Mouse (Mus musculus): Measurements from ENCODE around the gene Vdr.

The Vdr gene

DNA sequence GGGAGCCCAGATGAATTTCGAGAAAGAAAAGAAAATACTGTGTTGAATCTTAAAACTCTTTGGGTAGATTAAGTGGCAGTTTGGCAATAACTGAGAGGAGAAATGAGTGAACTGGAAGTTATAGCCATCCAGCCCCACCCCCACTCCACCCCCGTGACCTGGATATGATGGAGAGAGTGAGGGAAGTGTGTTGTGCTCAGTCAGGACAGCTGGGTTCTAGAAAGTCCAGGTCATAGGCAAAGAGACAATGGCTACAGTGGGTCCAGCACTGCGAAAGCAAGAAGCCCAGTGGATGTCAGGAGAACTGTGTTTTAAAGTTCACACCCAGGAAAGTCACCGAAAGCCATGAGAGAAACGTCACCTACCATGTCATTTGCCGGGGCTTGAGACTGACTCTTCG is 8.8 kb upstream of the Vdr start:
- no peak for DNase-seq

DNA sequence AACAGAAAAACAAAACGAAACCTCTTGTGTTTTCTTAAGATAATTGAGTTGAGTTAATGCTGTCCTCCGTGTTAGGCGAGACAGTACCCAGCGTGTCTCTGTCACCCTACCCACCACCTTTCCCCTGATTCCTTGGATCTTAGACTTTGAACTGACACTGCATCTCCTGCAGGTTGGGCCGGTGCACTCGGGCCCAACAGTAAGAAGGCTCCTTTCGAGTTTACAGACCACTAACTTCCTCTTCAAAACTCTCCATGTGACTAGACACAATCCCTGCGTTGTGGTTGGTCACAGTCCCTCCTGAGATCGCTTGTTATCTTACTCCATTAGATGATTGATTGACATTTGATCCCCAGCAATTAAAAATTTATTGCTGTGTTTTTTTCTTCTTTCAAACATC is 7.6 kb upstream of the Vdr start:
- no peak for DNase-seq

DNA sequence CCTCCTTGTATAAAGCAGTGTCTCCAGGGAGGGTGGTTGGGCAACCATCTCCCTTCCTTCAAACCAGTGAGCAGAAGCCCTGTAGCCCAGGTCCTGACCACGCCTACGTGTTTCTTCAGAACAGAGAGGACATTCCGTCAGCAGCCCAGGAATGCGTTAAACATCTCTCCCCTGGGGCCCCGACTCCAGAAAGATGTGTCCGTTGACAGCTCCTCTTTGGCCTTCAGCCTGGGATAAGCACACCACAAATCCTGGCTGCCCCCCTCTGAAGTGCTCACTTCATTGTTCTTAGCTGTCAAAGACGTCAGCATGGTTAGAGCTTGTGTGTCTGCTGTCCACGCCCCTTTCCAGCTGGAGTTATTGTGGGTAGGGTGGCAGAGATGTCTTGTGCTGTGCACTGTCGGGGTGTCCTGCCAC is 3.9 kb upstream of the Vdr start:
- DNase-seq: no peak

DNA sequence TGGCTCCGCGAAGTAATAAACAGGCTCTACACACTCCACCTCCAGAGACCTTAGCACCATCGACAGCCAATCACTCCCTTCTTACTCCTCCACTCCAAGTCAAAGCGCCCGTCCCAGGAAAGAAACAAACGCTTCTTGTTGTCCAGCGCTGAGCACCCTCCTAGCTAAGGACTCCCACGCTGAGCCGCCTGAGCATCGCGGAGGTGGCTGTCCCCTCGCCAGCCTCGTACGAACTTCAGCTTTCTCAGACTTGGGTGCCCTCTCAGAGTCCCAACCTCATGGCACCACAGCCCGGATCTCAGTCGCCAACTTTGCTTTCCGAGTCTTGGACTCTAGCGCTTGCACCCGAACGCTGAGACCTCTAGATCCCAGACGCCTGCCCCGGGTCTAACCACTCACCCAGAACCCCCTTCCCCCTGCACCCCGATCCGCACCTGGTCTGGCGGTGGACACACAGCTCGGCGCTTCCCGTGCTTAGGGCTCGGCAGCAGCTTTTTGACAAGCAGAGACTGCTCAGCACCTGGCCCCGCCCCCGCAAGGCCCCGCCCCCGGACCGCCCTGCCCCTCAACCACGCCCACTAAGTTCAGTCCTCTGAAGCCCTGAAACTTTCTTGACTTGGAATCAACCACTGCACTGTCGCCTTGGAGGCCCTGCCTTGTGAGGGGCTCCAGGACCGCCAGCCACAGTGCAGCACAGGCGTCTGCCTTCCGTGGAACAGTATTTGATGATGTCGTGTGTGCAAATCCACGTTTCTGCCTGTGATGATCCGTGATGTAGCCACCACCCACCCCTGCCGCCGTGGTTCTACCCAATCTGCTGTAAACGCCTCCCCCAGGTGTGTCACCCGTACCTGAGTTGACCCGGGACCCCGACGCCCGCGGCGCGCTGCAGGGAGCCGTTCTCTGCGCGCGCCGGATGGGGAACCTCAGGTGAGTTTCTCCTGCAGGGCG is 2.4 kb downstream of the Vdr start:
- peak; percentile 58 to 64 for DNase-seq

DNA sequence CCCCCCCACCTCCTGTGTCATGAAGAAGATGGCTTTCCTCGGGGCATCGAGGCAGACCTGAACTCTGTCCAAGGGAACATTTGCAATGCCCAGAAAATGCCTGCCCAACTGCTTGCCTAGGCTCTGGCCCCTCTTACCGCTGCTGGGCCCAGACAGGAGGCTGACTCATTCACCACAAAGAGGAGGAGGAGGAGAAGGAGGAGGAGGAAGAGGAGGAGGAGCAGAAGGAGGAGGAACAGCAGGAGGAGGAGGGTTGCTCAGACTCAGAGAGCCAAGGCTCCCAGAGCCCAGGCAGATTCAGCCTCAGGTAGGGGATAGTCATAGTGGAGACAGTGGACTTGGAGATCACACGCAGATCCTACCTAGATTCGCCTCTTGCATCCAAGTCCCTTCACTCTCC is 3.2 kb downstream of the Vdr start:
- no peak for DNase-seq

DNA sequence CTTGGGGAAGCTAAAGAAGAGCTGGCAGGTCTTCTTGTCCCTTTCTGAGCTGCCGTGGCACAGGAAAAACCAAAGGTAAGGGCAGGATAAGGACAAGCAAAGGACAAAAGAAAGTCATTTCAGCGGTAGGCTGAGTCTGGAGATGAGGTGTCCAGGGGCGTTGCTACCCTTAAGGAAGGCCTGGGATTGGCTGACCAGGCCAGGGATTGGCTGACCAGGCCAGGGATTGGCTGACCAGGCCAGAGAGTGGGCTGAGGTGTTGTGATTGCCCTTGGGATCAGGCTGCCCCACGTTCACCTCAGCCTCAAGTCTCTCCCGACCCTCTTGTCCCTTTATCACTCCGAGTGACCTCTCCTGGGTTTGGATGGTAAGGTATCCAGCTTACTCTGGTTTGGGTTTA is 5.1 kb downstream of the Vdr start:
- no peak for DNase-seq

DNA sequence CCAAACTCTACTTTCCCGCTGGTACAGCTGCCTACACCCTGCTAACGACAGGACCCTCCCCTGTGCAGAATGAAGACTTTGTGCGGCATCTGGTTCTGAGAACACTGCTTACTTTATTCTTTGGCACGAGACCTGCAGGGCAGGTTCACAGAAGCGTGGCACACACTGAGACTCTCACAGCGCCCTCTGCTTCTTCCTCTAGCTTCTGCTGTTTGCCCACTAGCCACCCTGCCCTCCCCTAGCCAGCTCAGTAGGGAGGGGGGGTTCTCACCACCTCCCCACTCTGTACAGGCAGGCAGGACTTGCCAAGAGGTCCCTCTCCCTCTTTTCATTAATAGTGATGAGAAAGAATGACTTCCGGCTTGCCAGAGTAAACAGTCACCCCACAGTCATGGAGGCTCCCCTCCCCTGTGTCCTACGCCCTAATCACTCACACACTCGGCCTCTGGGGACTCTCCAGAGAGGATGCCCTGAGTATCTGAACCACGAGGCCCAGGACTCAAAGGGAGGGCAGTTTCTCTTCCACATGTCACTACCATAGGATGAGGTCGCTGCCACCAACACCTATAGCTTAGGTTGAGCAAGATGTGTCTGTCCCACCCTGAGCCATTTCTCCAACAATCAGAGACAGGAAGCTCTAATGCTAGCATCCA is 6.0 kb downstream of the Vdr start:
- no peak for DNase-seq

DNA sequence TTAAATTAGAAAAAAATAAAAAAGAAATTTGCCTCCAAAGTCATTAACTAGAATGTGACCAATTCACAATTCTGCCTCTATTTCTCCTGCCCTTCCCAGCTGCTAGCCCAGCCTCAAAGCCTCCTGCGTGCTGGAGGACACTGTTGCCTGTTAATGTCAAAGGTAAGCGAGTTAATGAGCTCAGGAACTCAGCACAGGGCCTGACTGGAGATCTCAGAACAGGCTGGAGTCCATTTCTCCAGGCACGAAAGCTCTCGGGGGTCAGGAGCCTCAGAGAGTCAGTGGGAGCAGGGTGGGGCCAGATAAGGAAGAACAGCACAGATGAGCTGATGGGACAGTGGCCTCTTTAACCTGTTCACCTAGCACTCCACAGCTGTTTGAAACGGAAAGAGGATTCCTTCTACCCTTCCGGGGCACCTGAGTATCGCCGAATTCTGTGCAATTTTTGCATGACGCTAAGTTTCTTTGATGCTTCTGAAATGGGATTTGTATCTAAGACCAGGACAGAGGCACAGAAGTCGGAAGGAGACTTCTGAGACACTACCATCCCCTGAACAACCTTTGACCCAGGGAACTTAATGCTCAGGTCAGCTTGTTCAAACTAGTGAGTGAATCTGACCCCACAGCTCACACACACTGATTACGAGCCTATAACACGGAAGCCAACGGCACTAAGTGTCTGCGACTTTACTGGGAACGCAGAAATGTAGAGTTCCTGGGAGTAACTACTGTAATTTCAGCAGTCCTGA is 7.0 kb downstream of the Vdr start:
- DNase-seq: no peak

DNA sequence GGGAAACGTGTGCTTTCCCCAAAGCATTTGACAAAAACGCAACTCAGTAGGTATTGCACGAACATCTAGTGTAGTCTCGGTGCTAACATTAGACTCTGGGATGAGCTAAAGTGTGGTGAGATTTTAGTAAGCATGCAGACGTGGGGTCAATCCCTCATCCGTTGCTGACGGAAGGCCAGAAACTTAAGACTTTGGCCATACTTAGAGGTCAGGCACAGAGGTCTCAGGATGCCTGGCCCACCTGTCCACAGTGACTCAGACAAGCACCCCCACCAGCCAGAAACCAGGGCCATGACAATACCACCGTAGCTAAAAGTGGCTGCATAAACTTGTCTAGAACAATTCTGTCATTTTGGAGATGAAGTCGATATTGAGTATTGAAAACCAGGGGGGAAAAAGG is 9.4 kb downstream of the Vdr start:
- no peak for DNase-seq

DNA sequence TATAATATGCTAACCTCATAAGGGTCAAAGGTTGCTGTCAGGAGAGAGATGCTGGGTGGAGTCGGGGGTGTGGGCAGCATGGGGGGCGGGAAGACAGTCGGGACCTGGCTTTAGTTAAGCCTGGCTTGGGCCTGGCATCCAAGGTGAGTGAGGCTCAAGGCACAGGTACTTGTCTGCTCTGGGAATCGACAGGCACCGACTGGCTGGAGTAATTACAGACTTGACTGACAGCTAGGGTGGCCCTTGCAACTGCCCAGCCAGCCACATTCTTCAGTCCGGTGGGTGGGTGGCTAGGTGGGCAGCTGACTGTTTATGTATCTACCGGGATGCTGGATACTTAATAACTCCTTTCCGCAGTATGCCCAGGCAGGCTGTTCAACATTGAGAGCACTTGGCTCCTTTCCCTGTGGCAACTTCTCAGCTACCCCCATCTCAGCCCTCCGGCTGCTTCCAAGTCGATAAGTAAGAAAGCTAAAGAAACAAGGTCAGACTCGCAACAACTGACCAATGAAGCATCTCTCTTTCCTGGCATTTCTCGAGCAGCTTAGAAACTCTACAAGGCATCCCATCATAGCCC is 10.0 kb downstream of the Vdr start:
- DNase-seq: no peak

DNA sequence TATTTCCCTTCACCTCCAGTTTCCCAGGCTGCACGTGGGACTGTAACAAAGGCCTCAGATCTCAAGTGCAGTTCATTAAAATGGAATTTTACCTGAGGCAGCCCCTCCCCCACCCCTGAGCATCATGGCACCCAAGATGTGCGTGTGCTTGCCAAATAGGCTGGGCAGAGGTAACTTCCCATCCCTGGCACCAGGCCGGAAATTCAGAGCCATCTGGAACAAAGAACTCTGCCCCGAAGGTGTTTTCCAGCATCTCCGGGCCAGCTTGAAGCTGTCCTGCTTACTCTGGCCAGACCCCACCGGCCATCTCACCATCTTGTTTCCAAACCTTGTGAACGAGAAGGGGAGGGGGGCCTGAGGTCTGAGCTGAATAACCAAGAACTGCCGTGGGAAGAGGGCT is 10.7 kb downstream of the Vdr start:
- DNase-seq: no peak

DNA sequence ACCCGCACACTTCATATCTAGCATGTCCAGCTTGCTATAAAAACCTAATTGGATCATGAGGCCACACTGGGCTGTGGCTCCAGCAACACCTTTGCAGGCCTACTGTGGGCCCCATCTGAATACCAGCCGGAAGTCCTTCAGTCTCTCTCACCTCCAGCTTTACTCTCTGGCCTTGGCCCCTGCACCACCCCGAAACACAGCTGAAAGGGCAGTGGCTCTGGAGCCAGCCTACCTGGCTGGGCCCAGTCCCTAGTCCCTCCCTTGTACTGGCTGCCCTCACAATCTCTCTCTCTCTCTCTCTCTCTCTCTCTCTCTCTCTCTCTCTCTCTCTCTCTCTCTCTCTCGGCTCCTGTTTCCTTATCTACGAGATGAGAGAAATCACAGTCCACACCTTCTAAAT is 11.6 kb downstream of the Vdr start:
- no peak for DNase-seq

DNA sequence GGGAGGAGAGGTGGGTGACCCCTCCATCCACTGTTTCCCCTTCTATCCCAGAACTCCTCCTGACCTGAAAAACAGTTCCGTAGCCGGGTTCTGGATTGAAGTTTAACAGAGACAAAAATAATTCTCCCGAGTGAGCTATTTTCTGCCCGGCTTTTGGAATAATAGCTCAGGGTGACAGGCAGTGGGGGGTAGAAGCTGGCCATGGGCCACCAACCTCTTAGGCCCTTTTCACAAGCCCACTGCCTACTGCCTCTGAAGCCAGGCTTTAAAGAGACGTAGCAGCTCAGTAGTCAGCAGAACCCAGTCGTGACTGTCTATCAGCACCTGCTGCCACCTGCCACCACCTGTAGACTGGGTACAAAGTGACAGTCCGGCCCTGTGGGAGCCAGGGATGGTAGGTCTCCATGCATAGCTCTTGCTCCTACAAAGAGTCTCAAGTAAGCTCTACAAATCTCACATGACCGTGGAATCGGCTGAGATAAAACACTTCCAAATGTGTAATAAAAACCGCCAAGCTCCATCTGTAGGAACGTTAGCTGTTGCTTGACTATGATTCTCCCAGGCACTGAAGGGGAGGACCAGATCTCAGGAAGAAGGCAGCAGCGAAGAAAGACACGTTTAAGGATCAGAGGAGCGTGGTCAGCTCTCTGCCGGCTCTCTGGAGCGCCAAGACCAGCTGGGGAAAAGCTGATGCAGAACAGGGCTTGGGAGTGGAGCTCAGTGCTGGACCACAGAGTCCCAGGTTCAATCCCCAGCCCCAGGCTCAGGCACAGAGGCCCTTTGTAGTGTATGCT is 13.4 kb downstream of the Vdr start:
- DNase-seq: no peak

DNA sequence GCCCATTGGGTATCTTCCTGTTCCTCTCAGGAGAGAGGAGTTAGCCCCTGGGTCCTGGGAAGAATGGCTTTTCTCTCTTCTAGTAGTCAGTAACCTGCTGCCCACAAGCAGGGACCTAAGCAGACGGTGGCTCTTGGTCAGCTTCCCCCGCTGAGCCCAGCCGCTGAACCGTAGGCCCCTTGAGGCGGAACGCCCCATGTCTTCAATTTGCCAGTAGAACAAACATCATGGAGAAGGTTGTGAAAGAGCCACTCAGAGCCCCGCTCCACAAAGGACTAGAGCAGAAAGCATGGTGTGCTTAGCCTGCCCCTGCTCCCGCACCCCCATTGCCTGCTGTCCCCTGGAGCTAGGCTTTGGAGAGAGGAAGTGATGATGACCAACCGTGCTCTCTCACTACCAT is 14.1 kb downstream of the Vdr start:
- DNase-seq: no peak

DNA sequence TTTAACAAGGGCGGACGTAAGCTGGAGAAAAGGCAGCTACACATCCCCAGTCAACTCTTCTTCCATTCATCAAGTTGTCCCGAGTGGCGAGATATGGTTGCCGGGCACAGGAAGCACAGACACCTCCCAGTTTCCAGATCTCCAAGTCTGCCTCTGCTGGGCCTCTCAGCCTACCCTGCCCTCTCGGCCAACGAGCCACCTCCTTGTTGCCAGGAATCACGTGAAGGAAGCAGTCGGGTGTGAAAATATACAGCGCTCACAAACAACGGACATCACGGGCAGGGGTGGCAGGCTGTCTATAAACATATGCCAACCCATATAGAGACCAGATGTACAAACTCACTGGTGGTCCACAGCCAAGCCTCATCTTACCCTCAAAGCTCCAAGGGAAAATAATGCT is 14.6 kb downstream of the Vdr start:
- DNase-seq: no peak

DNA sequence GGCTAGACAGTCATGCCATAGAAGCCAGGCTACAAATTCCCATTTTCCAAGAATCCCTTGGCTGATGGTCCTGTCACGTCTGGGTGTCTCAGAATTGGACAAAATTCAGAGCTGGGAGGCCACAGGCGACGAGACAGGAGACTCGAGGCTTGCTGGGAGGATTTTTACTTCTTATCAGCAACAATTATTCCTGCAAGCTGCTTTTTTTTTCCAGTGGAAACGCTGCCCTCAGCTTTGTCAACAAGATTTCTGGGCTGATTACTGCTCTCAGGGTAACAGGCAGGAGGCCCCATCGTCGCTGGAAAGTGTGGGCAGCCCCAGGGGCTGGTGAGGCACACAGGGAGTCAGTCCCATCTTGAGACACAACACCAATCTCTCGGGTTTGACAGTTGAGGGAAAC is 17.9 kb downstream of the Vdr start:
- no peak for DNase-seq

DNA sequence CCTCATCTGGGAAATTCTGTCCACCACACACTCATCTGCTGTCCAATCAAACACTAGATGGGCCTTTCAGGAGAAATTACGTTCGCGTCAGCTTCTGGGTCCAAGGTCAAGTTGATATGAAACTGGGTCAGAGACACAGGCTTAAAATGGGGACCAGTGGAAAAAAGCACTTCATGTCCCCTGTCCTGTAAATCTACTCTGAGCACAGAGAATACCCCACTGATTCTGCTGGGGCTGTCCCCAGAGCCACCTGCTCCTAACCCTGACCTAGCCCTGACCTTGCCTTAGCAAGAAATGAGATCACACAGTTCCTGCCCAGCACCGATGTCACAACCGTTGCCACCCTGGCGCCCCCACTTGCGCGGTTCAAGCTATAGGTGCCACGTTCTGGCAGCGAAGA is 20.0 kb downstream of the Vdr start:
- no peak for DNase-seq

DNA sequence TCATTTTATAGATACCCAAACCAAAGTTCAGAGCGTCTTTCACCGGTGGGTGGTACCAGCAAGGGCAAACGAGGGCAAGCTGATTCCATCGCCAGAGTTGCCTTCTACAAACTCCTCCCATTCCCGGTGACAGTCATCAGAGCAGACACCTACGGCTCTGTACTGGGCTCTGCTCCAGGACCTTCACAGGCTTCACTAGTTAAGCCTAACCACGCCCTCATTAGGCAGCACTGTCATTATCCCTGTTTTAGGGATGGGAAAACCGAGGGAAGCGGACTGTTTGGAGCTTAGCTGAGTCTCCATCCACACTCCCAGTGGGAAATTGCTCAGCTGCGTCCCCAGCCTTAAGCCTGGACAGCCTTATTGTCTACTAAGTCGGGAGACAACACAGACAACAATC is 20.4 kb downstream of the Vdr start:
- DNase-seq: no peak

DNA sequence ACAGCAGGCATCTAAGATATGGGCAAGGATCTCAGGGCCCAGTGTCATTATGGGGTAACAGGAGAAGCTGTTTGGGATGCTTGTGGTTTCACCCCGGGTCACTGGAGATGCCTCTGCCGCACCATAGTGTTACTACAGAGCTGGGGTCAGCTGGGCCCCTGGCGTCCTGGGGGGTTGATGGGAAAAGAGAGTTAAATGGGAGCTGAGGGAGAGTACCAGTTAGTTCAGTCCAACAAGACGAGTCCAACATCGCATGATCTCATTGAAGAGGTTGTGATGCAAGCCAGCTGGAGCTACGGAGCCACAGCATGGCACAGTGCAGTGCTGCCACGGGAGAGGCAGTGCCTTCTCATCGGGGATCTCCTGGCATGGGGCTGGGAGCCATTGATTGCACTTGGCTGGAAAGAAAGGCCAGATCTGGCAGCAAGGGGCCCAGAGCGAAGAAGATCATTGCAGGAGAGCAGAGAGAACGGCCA is 22.9 kb downstream of the Vdr start:
- no peak for DNase-seq

DNA sequence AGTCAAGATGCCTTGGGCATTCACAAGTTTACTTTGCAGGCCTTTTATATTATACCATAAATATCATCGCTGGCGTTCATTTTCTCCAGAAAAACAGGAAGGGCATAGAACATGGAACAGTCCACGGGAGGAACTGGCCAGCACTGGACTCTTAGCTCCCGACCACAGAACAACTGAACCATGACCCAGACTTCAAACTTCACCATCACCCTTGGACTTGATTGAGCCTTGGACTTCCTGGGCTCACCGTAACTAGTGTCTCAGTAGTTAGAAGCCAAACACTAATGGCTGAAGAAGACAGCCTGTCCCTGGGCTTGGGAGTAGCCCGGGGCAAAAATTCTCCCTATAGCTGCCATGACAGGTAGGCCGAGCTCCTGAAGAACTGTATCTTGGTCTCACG is 29.0 kb downstream of the Vdr start:
- DNase-seq: no peak

DNA sequence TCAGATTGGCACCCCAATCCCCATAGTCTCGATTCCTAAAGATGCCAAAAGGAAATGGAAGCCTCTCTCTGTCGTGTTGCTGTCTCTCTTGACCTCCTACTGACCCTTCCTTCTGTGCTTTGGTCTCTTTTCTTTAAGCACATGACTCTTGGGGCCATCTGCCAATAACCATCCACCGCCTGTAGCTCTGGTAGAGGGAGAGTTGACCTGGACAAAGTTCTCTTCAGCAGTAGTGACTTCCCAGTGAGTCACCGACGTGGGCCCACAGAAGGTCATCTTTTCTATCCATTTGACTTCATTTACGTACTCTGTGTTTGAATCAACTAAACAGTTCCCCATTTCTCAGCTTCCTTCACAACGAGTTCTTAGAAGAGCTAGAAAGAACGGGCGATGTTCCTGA is 30.0 kb downstream of the Vdr start:
- DNase-seq: no peak

DNA sequence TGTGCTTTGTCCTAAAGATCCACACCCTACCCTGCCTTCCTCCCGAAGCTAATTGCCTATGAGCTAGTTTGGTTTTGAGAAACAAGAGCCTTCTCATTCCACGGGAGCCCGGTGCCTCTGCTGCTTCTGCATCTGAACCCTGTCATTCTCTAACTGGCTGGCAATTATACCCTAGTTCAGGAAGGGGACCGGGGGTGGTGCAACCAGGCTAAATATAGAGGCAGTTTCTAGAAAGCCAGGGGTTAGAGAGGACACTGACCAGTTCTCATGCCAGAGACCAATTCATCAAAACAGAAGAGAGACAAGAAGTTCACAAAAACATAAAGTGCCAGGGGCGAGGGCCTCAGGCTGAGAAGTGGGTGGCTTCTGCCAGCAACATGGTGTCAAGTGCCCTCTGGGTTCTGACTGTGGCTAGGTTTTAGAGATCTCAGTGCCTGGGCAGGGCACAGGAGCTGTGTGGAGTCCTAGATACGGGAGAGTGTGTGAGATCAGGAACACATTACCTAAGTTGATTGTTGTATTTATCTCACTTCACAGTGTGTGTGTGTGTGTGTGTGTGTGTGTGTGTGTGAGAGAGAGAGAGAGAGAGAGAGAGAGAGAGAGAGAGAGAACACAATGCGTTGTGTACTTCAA is 31.6 kb downstream of the Vdr start:
- DNase-seq: no peak
